Mouse (Mus musculus): Measurements from ENCODE around the gene 2900026A02Rik.

DNA sequence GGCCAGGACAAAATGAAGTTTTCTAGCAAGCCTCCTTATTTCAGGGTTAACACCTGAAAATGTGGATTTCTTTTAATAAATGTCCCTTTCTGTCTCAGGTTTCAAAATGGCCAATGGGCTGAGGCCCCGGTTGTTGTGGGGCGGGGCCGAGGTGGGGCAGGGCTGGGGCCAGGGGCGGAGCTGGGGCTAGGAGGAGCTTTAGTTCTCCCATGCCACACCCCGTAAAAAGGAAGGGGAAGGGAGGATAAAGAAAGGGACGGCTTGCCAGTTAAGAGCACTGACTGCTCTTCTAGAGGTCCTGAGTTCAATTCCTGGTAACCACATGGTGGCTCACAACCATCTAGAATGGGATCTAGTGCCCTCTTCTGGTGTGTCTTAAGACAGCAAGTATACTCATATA, 39.6 kb downstream of the 2900026A02Rik start:
- TF ChIP-seq CTCF (IDR thresholded peaks at IDR 0.05; ENCODE audit: low read depth, low read length) (no peak), POLR2A (IDR thresholded peaks at IDR 0.05; ENCODE audit: extremely low read depth, insufficient read depth, low read length) (no peak)
